ENCODE assay signal across 30 mouse cellular contexts in genomic region chr1:159182031-159182430, GRCm38 (mm10).
"Had no signal": no experiment of that assay in that cellular context is flagged by ENCODE, and none has a peak within 500 bp of the region (broad histone marks: within the 10 kb centered on the region; RNA-seq: fewer than 3 reads in every experiment).

No protein-coding gene starts in this region.

- H3K4me1 ChIP-seq: limb, embryonic 10.5 days; limb, embryonic 12.5 days; limb, embryonic 13.5 days; limb, embryonic 15.5 days; liver, embryonic 12.5 days; liver, embryonic 13.5 days; liver, embryonic 15.5 days; lung, embryonic 15.5 days; megakaryocyte, embryonic 14.5 days; midbrain, embryonic 13.5 days; midbrain, embryonic 15.5 days; neural tube, embryonic 12.5 days; neural tube, embryonic 13.5 days had no signal

- H3K9me3 ChIP-seq: limb, embryonic 10.5 days; limb, embryonic 12.5 days; limb, embryonic 13.5 days; limb, embryonic 15.5 days; liver, embryonic 12.5 days; liver, embryonic 13.5 days; liver, embryonic 15.5 days; lung, embryonic 15.5 days; midbrain, embryonic 10.5 days; midbrain, embryonic 12.5 days; midbrain, embryonic 13.5 days; midbrain, embryonic 15.5 days; neural tube, embryonic 12.5 days; neural tube, embryonic 13.5 days had no signal

- H3K27ac ChIP-seq: limb, embryonic 10.5 days; limb, embryonic 12.5 days; limb, embryonic 13.5 days; limb, embryonic 15.5 days; liver, embryonic 12.5 days; liver, embryonic 13.5 days; liver, embryonic 14.5 days; liver, embryonic 15.5 days; lung, embryonic 15.5 days; macrophage; midbrain, embryonic 10.5 days; midbrain, embryonic 12.5 days; midbrain, embryonic 13.5 days; midbrain, embryonic 15.5 days; neural tube, embryonic 12.5 days; neural tube, embryonic 13.5 days had no signal

- H3K27me3 ChIP-seq: limb, embryonic 12.5 days; limb, embryonic 13.5 days; limb, embryonic 15.5 days; liver, embryonic 12.5 days; liver, embryonic 13.5 days; liver, embryonic 15.5 days; lung, embryonic 15.5 days; megakaryocyte, embryonic 14.5 days; midbrain, embryonic 12.5 days; midbrain, embryonic 13.5 days; midbrain, embryonic 15.5 days; neural tube, embryonic 12.5 days; neural tube, embryonic 13.5 days had no signal

- H3K4me2 ChIP-seq: limb, embryonic 12.5 days; limb, embryonic 13.5 days; limb, embryonic 15.5 days; liver, embryonic 11.5 days; liver, embryonic 12.5 days; liver, embryonic 13.5 days; liver, embryonic 15.5 days; lung, embryonic 14.5 days; lung, embryonic 15.5 days; midbrain, embryonic 11.5 days; midbrain, embryonic 12.5 days; midbrain, embryonic 13.5 days; midbrain, embryonic 15.5 days; neural tube, embryonic 12.5 days; neural tube, embryonic 13.5 days had no signal

- ATAC-seq: liver, embryonic 12.5 days; liver, postnatal 0 days; midbrain, embryonic 13.5 days; midbrain, embryonic 15.5 days; midbrain, embryonic 16.5 days had no signal

- H3K4me3 ChIP-seq: limb, embryonic 10.5 days; limb, embryonic 12.5 days; limb, embryonic 13.5 days; limb, embryonic 15.5 days; liver, embryonic 12.5 days; liver, embryonic 13.5 days; liver, embryonic 15.5 days; lung, embryonic 15.5 days; megakaryocyte, embryonic 14.5 days; midbrain, embryonic 10.5 days; midbrain, embryonic 12.5 days; midbrain, embryonic 13.5 days; midbrain, embryonic 15.5 days; myocyte; neural tube, embryonic 12.5 days; neural tube, embryonic 13.5 days had no signal

- H3K36me3 ChIP-seq: limb, embryonic 10.5 days; limb, embryonic 12.5 days; limb, embryonic 13.5 days; limb, embryonic 15.5 days; liver, embryonic 12.5 days; liver, embryonic 13.5 days; liver, embryonic 15.5 days; lung, embryonic 15.5 days; midbrain, embryonic 10.5 days; midbrain, embryonic 12.5 days; midbrain, embryonic 13.5 days; midbrain, embryonic 15.5 days; neural tube, embryonic 12.5 days; neural tube, embryonic 13.5 days had no signal

- DNase-seq: left cerebral cortex, postnatal 4 days; liver, embryonic 13.5 days; liver, postnatal 0 days; lung, adult 18-20 months; lung, embryonic 14.5 days; lung, postnatal 10 days; lung, postnatal 14 days; lung, postnatal 36 days; lung, postnatal 4 days; midbrain, embryonic 14.5 days had no signal

- H3K9ac ChIP-seq: limb, embryonic 12.5 days; limb, embryonic 13.5 days; limb, embryonic 15.5 days; liver, embryonic 12.5 days; liver, embryonic 13.5 days; liver, embryonic 14.5 days; liver, embryonic 15.5 days; liver, postnatal 0 days; lung, embryonic 14.5 days; lung, embryonic 15.5 days; midbrain, embryonic 12.5 days; midbrain, embryonic 13.5 days; midbrain, embryonic 15.5 days; neural tube, embryonic 12.5 days; neural tube, embryonic 13.5 days had no signal
